ENCODE assay signal across 22 mouse cellular contexts in genomic region chr2:91441715-91442114, GRCm38 (mm10). TPM values are rescaled to one million over a fixed set of nuclear protein-coding genes. Genes with fewer than 3 reads are reported as not detected.
DNase-seq lines count a peak whose midpoint lies in the region; ATAC-seq and TF ChIP-seq lines count a peak whose summit lies in the region.
"Had no signal": no experiment of that assay in that cellular context is flagged by ENCODE, and none has a peak within 500 bp of the region (broad histone marks: within the 10 kb centered on the region; RNA-seq: fewer than 3 reads in every experiment).

No protein-coding gene starts in this region.

- peaks cover 11% of the 10 kb centered on the region; the same call in 1 of the 2 replicates for H3K4me1 ChIP-seq in lung, embryonic 14.5 days (ENCODE audit: insufficient read depth)
- H3K4me1 ChIP-seq in hindbrain, embryonic 12.5 days = peaks cover 6% of the 10 kb centered on the region; the same call in 1 of the 2 replicates

- no peak overlapping the region for H3K4me3 ChIP-seq in lung, embryonic 14.5 days (ENCODE audit: low read depth, low read length)
- H3K4me3 ChIP-seq in hindbrain, embryonic 12.5 days = no peak overlapping the region
- H3K4me3 ChIP-seq: embryonic facial prominence, embryonic 13.5 days; forebrain, embryonic 12.5 days; heart, embryonic 13.5 days; hindbrain, embryonic 13.5 days had no signal

- H3K36me3 ChIP-seq in lung, embryonic 14.5 days (ENCODE audit: insufficient read depth) = no peaks in the 10 kb centered on the region
- 0 out of 2 replicates have a peak, but pooled peaks cover 3% of the 10 kb centered on the region for H3K36me3 ChIP-seq in hindbrain, embryonic 12.5 days
- H3K36me3 ChIP-seq: embryonic facial prominence, embryonic 13.5 days; forebrain, embryonic 12.5 days; heart, embryonic 13.5 days; hindbrain, embryonic 13.5 days had no signal

- no peak overlapping the region for H3K27ac ChIP-seq in lung, embryonic 14.5 days (ENCODE audit: low read depth)
- no peak overlapping the region for H3K27ac ChIP-seq in hindbrain, embryonic 12.5 days
- H3K27ac ChIP-seq: embryonic facial prominence, embryonic 13.5 days; forebrain, embryonic 12.5 days; heart, embryonic 13.5 days; hindbrain, embryonic 13.5 days; hindbrain, postnatal 0 days had no signal

- 54% methylated on average over 2 of the region's 2 CpGs for WGBS in lung, embryonic 14.5 days
- WGBS in hindbrain, embryonic 12.5 days = 71% methylated on average over 2 of the region's 2 CpGs

- H3K9ac ChIP-seq in lung, embryonic 14.5 days = no peak overlapping the region
- no peak overlapping the region for H3K9ac ChIP-seq in hindbrain, embryonic 12.5 days
- H3K9ac ChIP-seq: embryonic facial prominence, embryonic 13.5 days; forebrain, embryonic 12.5 days; heart, embryonic 13.5 days; hindbrain, embryonic 13.5 days had no signal

- H3K9me3 ChIP-seq in lung, embryonic 14.5 days (ENCODE audit: low read depth, low read length) = no peaks in the 10 kb centered on the region
- no peaks in the 10 kb centered on the region for H3K9me3 ChIP-seq in hindbrain, embryonic 12.5 days (replicated peaks)
- H3K9me3 ChIP-seq: embryonic facial prominence, embryonic 13.5 days; forebrain, embryonic 12.5 days; heart, embryonic 13.5 days; hindbrain, embryonic 13.5 days had no signal

- peak; percentile 22; the same call in 1 of the 2 replicates for ATAC-seq in lung, embryonic 14.5 days (ENCODE audit: insufficient read depth)
- no peak for ATAC-seq in hindbrain, embryonic 12.5 days (ENCODE audit: low FRiP score)
- ATAC-seq: activated CD4-positive, CD25-positive, alpha-beta regulatory T cell, adult 4 months; forebrain, embryonic 16.5 days; hindbrain, postnatal 0 days had no signal

- no peak overlapping the region for H3K4me2 ChIP-seq in lung, embryonic 14.5 days
- H3K4me2 ChIP-seq in hindbrain, embryonic 12.5 days (replicated peaks) = no peak overlapping the region
- H3K4me2 ChIP-seq: embryonic facial prominence, embryonic 13.5 days; forebrain, embryonic 12.5 days; heart, embryonic 13.5 days; hindbrain, embryonic 13.5 days had no signal

- no peak for TF ChIP-seq CTCF in lung, embryonic 14.5 days (IDR thresholded peaks at IDR 0.05; ENCODE audit: low read depth)

- DNase-seq in lung, embryonic 14.5 days = peak; percentile 52
- DNase-seq in lung, postnatal 4 days = no peak
- DNase-seq in 416B (ENCODE audit: low read depth) (peak; percentile 14), MEL-GATA-1-ER (ENCODE audit: extremely low read depth, low read depth) (peak; percentile 59)
- peak; percentile 64 for DNase-seq in lung, postnatal 25 days (ENCODE audit: low spot score)
- DNase-seq in adrenal gland, postnatal 10 days = no peak
- DNase-seq in cerebellum, adult 11-12 months = no peak
- DNase-seq: adrenal gland, adult 2 months; adrenal gland, postnatal 36 days; cerebellum, adult 18-20 months; cerebellum, adult 9-11 months; cerebellum, postnatal 36 days; gastrocnemius, postnatal 10 days; heart, postnatal 4 days had no signal

- H3K27me3 ChIP-seq in lung, embryonic 14.5 days (ENCODE audit: insufficient read depth, low read length) = no peaks in the 10 kb centered on the region
- H3K27me3 ChIP-seq in hindbrain, embryonic 12.5 days = no peaks in the 10 kb centered on the region
- H3K27me3 ChIP-seq: embryonic facial prominence, embryonic 13.5 days; heart, embryonic 13.5 days; hindbrain, embryonic 13.5 days had no signal

RNA-seq across cellular contexts. Expression of gene 1110051M20Rik, which starts 2.8 kb away (rescaled TPM):
- 73.3 and 73.4 TPM in 2 replicates for polyA plus RNA-seq in lung, embryonic 14.5 days (2014; fragmentation: Nextera tagmentation; extraction: Ambion mirVana)
- 10 to 100 TPM; 15.2 to 17.6 TPM for total RNA-seq in adrenal gland, postnatal 10 days (2021)
- polyA plus RNA-seq in hindbrain, embryonic 12.5 days (2016; fragmentation: Nextera tagmentation; extraction: Ambion mirVana) = 104 and 105 TPM in 2 replicates

RNA-seq across cellular contexts. Expression of gene Lrp4, which starts 15.6 kb away (rescaled TPM):
- 7.6 TPM in 2 replicates for polyA plus RNA-seq in lung, embryonic 14.5 days (2014; fragmentation: Nextera tagmentation; extraction: Ambion mirVana)
- 1 to 10 TPM; 7.0 to 8.3 TPM for total RNA-seq in adrenal gland, postnatal 10 days (2021)
- polyA plus RNA-seq in hindbrain, embryonic 12.5 days (2016; fragmentation: Nextera tagmentation; extraction: Ambion mirVana) = 5.8 and 6.4 TPM in 2 replicates

Comparison
In these comparisons a context has a peak if more than half of its experiments do, and no peak if none do; other contexts are left out.
1. DNase-seq: peak in lung, embryonic 14.5 days (single experiment), 416B (single experiment), MEL-GATA-1-ER (single experiment) and lung, postnatal 25 days (single experiment); none in lung, postnatal 4 days (0 of 2), adrenal gland, postnatal 10 days (single experiment) and cerebellum, adult 11-12 months (single experiment).